Mouse (Mus musculus): ENCODE data around the gene Cnot10. TPM values are rescaled to one million over a fixed set of nuclear protein-coding genes. Genes with fewer than 3 reads are reported as not detected.
"Not testable (repeated sequence)": the region's sequence is repeated elsewhere in the genome, so short reads cannot be mapped to it uniquely, and the experiment has no call there.

Cnot10 gene
- polyA plus RNA-seq, 1 experiment from 2014 or later, result 46.3 TPM

DNA sequence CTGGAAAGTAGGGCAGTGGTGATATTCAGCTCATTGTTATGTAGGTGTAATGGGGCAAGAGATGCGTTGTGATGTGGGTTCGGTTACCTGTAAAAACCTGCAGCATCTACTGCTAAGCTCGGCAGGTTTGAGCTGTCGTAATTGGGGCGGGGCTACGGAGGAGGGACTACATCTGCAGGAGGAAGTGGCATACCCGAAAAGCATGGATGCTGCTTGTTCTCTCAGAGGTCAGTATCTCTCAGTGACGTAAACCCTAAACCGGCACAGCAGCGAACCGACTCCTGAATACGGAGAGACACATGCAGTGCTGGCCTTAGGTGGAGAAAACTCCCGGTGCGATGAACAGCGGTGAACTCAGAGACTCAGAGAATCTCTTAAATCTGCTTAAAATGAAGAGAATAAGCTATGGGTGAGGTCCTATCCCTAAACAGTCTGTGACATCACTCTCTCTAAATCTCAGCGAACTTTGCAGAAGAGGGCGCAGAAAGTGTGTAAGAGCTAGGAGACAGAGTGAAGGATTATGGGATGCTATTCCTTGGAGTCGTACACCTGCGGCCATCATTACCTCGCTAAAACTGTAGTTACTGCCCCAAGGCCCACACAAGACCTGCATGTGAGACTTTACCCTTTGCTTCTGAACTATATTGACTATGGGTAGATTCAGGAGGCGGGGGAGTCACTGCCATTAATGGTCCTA is 11.1 kb upstream of the Cnot10 start:
- ChIA-PET CTCF (interaction anchor here (1.3 to 1.5 kb wide), 2 partner anchors 19 to 60 kb away, joined by 3 to 6 read pairs; no protein-coding TSS in a partner anchor), POLR2A (interaction anchor here (0.8 to 1.1 kb wide), 2 partner anchors 25 to 67 kb away, joined by 3 to 4 read pairs; no protein-coding TSS in a partner anchor)
- in situ Hi-C loops (cut with MboI; ENCODE audit: low pct_unique_long_range_greater_than_20kb), result no loop called here

DNA sequence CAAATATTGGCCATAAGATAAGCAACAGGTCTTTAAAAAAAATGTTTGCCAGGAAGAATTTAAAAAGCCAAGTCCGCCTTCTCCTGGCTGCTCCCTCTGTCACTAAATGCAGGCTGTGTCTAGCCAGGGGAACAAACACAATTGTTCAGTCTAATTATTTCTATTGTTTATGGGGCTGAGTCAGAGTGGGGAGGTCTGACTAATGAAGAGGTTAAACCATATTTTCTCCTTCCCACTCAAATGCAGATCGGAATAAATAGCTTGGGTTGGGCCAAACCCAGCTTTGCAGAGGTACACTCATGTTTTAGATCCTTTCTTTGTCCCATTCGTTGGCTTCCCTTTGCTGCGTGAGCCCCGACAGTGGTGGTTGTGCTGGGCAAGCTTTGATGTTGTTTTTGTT is 9.4 kb upstream of the Cnot10 start:
- DNase-seq (ENCODE audit: low read depth, low spot score) (no peak), ATAC-seq (no peak)
- ChIA-PET POLR2A (no interaction called here), CTCF (interaction anchor here (1.0 to 1.3 kb wide), 2 partner anchors 14 to 78 kb away, joined by 3 to 4 read pairs; no protein-coding TSS in a partner anchor)
- in situ Hi-C loops (cut with MboI; ENCODE audit: low pct_unique_long_range_greater_than_20kb), result loop anchor here (5.0 kb wide), 1 partner anchor 78 kb away; no protein-coding TSS in a partner anchor
- no peaks in the 10 kb centered on the region for H3K27me3 ChIP-seq
- no peak for TF ChIP-seq CTCF (IDR thresholded peaks at IDR 0.05)

More for the DNA sequence above, 11.1 kb upstream of the Cnot10 start:
- no peak for ATAC-seq
- DNase-seq (ENCODE audit: low read depth, low spot score), result no peak
- TF ChIP-seq CTCF (IDR thresholded peaks at IDR 0.05), result no peak
- no peaks in the 10 kb centered on the region for H3K27me3 ChIP-seq

DNA sequence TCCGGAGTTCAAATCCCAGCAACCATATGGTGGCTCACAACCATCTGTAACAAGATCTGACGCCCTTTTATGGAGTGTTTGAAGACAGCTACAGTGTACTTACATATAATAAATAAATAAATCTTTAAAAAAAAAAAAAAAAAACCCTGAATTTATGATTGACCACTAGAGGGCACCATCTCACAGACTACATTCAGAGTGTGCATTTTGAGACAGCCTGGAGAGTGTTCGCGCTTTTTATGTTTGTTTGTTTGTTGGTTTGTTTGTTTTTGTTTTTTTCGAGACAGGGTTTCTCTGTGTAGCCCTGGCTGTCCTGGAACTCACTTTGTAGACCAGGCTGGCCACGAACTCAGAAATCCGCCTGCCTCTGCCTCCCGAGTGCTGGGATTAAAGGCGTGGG is 8.5 kb upstream of the Cnot10 start:
- TF ChIP-seq CTCF (IDR thresholded peaks at IDR 0.05), result peak; percentile 58
- in situ Hi-C loops (cut with MboI; ENCODE audit: low pct_unique_long_range_greater_than_20kb), result loop anchor here (5.0 kb wide), 1 partner anchor 79 kb away; no protein-coding TSS in a partner anchor
- ATAC-seq; DNase-seq (ENCODE audit: low read depth, low spot score); POLR2A ChIA-PET; H3K27me3 ChIP-seq: not testable (repeated sequence)
- CTCF ChIA-PET, result interaction anchor here (1.0 to 1.3 kb wide), 7 partner anchors 15 to 105 kb away, joined by 3 to 9 read pairs (median 4); no protein-coding TSS in a partner anchor

DNA sequence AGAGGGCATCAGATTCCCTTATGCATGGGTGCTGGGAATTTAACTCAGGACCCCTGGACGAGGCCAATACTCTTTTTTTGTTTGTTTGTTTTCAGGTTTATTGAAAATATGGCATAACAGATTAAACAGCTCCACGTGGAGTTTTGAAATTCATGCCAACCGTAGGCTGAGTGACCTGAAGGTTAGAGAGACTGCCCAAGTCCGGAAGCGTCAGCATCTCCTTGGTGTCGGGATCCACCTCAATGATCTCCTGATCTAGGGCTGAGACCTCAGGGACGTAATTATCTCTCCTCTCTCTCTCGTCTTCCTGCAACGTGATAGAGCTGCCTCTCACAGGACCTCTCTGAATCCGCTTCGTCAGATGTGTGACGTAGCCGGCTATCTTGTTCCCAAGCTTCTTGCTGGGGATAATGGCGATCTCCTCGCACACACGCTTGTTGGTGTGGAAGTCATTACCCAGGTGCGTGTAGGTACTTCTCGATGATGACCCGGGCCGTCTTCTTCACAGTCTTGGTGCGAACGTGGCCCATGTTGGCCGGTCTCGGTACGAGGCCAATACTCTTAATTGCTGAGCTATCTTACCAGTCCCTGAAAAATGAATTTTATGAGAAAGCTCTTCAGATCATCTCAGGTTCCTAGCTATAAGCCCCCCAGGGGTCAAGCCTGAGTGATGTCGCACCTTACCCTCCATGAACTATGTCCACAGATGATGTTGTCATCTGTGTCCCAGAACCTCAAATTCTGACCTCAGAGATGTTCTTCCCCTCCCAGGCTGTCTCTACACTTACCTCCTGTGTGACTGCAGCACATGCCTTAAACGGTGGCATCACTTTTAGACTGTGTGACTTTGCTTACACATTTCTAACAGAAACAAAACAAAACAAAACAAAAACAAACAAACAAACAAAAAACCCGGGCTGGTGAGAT is 7.8 kb upstream of the Cnot10 start:
- in situ Hi-C loops (cut with MboI; ENCODE audit: low pct_unique_long_range_greater_than_20kb), result loop anchor here (5.0 kb wide), 1 partner anchor 80 kb away; no protein-coding TSS in a partner anchor
- POLR2A ChIA-PET, result no interaction called here
- TF ChIP-seq CTCF (IDR thresholded peaks at IDR 0.05), result peak; percentile 45
- ATAC-seq (no peak), DNase-seq (ENCODE audit: low read depth, low spot score) (no peak)
- CTCF ChIA-PET, result interaction anchor here (0.7 to 1.2 kb wide), 14 partner anchors 14 to 105 kb away, joined by 3 to 9 read pairs (median 3); partner anchors contain the start of gene Cmtm6
- no peaks in the 10 kb centered on the region for H3K27me3 ChIP-seq

DNA sequence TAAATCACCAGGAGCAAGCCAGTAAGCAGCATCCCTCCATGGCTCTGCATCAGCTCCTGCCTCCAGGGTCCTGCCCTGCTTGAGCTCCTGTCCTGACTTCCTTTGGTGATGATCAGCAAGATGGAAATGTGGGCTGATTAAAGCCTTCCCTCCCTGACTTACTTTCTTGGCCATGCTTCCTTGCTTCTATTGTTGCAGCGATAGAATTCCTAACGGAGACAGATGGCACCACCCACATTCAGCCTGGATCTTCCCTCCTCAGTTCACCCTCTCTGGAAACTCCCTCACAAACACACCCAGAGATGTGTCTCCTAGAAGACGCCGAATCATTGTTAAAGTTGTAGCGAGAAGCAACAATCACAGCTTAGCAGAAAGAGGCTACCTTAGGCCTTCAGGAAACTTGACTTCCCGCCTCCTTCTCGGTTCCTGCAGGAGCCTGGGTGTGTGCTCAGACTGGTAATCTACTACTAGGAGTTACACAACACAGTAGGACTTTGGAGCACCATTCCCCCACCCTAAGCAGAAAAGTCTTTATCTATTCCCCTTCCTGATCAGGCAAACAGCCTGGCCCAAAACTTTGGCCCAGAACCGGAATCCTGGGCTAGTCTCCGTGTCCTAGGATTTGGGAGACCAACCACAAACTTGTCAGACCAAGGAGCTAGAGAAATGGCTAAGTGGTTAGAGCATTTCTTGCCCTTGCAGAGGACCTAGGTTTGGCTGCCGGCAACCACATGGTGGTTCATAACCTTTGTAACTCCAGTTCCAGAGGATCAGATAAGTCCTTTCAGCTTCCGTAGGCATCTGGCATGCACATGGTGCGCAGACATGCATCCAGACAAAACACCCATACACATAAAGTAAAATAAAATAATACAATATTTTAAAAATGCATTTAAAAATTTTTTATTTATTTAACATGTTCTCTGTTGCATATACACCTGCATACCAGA is 6.8 kb upstream of the Cnot10 start:
- in situ Hi-C loops (cut with MboI; ENCODE audit: low pct_unique_long_range_greater_than_20kb), result loop anchor here (5.0 kb wide), 1 partner anchor 80 kb away; no protein-coding TSS in a partner anchor
- ATAC-seq (no peak), DNase-seq (ENCODE audit: low read depth, low spot score) (no peak)
- no peaks in the 10 kb centered on the region for H3K27me3 ChIP-seq
- ChIA-PET POLR2A (no interaction called here), CTCF (interaction anchor here (1.1 to 1.2 kb wide), 6 partner anchors 14 to 100 kb away, joined by 3 to 5 read pairs (median 4); no protein-coding TSS in a partner anchor)
- no peak for TF ChIP-seq CTCF (IDR thresholded peaks at IDR 0.05)

DNA sequence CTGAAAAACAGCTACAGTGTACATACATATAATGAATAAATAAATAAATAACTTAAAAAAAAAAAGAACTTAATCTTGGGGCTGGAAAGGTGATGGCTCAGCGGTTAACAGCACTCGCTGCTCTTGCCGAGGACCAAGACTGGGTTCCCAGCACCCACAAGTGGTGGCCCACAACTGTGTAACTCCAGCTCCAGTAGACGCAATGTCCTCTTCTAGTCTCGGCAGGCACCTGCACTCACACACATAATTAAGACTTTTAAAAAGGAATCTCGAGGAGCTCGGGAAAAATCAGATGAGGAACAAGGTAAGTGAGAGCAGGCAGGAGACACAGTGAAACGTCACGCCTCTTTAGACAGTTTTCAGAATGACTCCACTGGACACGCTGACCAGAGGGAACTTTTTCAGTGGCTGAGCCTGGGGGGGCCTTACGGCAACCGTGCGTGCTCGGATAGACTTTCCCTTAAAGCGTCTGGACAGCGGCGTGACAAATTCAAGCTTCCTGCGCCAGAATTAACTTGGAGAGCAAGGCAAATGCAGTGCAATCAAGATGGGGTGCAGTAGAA is 717 bp downstream of the Cnot10 start:
- DNase-seq (ENCODE audit: low read depth, low spot score) (no peak), ATAC-seq (peak; percentile 23)
- in situ Hi-C loops (cut with MboI; ENCODE audit: low pct_unique_long_range_greater_than_20kb), result no loop called here
- H3K27me3 ChIP-seq, result no peaks in the 10 kb centered on the region
- ChIA-PET POLR2A (interaction anchor here (1.2 kb wide), 1 partner anchor 38 kb away, joined by 4 read pairs; no protein-coding TSS in a partner anchor), CTCF (interaction anchor here (0.8 to 1.5 kb wide), 2 partner anchors 63 to 79 kb away, joined by 3 read pairs; no protein-coding TSS in a partner anchor)
- TF ChIP-seq CTCF (IDR thresholded peaks at IDR 0.05), result no peak

DNA sequence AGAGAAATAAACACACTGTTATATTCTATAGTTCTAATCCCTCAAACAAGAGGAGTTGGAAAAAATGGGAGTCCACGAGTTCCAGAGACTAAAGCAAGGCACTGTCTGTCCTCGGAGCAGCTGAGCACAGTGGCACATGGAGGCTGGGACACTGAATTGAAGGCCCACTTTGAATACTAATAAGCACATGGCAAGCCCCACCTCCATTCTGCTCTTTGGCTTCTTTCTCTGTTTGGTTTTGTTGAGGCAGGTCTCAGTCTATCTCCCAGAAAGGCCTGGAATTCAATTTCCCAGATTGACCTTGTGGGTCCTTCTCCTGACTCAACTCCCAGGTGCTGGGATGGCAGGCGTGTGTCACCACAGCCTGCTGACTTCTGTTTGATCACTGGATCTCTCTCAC is 3.2 kb downstream of the Cnot10 start:
- no peak for TF ChIP-seq CTCF (IDR thresholded peaks at IDR 0.05)
- ATAC-seq, result no peak
- ChIA-PET CTCF (no interaction called here), POLR2A (no interaction called here)
- in situ Hi-C loops (cut with MboI; ENCODE audit: low pct_unique_long_range_greater_than_20kb), result no loop called here
- DNase-seq (ENCODE audit: low read depth, low spot score), result no peak
- H3K27me3 ChIP-seq, result no peaks in the 10 kb centered on the region

DNA sequence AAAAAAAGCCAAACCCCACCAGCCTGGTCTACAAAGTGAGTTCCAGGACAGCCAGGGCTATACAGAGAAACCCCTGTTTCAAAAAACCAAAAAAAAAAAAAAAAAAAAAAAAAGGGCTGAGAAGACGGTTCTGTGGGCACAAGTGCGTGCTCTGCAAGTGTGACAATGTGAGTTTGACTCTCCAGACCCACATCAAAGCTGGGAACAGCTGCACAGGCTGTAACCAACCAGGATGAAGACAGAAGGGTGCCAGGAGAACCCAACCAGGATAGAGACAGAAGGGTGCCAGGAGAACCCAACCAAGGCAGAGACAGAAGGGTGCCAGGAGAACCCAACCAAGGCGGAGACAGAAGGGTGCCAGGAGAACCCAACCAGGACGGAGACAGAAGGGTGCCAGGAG is 3.8 kb downstream of the Cnot10 start:
- in situ Hi-C loops (cut with MboI; ENCODE audit: low pct_unique_long_range_greater_than_20kb), result no loop called here
- no peak for TF ChIP-seq CTCF (IDR thresholded peaks at IDR 0.05)
- ATAC-seq (no peak), DNase-seq (ENCODE audit: low read depth, low spot score) (no peak)
- ChIA-PET POLR2A (no interaction called here), CTCF (no interaction called here)
- H3K27me3 ChIP-seq, result no peaks in the 10 kb centered on the region

DNA sequence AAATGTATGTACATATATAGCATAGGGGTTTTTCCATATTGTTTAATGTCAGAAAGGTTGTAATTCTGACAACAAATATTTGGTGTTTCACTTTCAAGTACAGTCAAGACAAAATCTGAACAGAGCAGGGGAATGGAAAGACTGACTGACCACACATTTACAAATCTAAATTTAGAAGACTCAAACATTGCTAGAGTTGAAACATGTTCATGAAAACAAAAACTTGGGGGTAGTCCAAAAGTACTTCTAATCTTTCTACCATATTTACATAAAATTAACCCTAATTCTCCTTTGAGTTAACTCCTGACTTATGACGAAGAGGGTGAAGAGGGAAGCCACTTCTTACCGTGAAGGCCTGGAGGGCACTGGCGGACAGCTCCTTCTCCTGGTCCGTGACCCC is 7.7 kb downstream of the Cnot10 start:
- in situ Hi-C loops (cut with MboI; ENCODE audit: low pct_unique_long_range_greater_than_20kb), result no loop called here
- DNase-seq (ENCODE audit: low read depth, low spot score), result no peak
- ATAC-seq, result no peak
- ChIA-PET CTCF (interaction anchor here (0.7 to 1.4 kb wide), 2 partner anchors 8 to 78 kb away, joined by 3 to 4 read pairs; no protein-coding TSS in a partner anchor), POLR2A (no interaction called here)
- H3K27me3 ChIP-seq, result no peaks in the 10 kb centered on the region
- TF ChIP-seq CTCF (IDR thresholded peaks at IDR 0.05), result no peak

All from Patski (cell line).